Mouse (Mus musculus): Measurements from ENCODE around the gene Catip. TPM values are rescaled to one million over a fixed set of nuclear protein-coding genes. Genes with fewer than 3 reads are reported as not detected.
"Not testable (repeated sequence)": the region's sequence is repeated elsewhere in the genome, so short reads cannot be mapped to it uniquely, and the experiment has no call there.

The Catip gene
- polyA plus RNA-seq, 1 experiment from 2014 or later: 1.1 TPM

DNA sequence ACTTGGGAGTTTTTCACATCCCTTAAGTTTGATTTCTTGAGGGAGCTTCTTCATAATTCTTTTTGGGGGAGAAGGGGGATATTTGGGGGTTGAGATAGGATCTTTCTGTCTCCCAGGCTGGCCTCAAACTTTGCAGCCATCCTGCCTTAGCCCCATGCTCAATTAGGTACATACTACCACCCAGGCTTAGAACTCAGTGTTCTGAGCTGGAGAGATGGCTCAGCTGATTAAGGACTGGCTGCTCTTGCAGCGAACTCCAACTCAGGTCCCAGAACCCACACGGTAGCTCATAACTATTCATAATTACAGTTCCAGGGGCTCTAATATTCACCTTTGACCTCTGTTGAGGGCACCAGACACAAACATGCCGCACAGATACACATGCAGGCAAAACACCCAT, 27.3 kb upstream of the Catip start:
- no peak overlapping the region for H3K4me2 ChIP-seq
- peaks cover 38% of the 10 kb centered on the region for H3K4me1 ChIP-seq
- H3K9me3 ChIP-seq: no peaks in the 10 kb centered on the region
- H3K4me3 ChIP-seq: no peak overlapping the region
- no peak overlapping the region for H3K27ac ChIP-seq
- no peak overlapping the region for H3K9ac ChIP-seq
- no peak for ATAC-seq (ENCODE audit: borderline replicate concordance, extremely low read depth, low FRiP score, low TSS enrichment)
- no peaks in the 10 kb centered on the region for H3K36me3 ChIP-seq
- H3K27me3 ChIP-seq: no peaks in the 10 kb centered on the region
- 81% methylated on average over 3 of the region's 3 CpGs for WGBS

DNA sequence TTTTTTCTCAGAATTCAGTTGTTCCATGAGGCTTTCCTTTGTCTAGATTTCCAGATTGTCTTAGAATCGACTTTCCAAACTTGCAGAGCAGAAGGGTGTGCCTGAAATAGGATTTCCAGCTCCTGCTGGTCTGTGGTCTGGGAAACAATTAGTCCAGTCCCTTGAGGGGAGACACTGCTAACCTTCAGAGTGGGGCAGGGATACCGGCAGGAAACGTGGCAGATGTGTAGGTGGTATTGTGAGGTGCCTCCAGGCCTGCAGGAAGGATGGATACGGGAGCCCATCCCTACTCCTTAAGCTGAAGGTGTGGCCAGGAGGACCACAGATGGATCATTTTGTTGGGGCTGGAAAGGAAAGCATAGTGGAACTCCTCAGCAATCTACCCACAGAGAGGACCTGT, 26.9 kb upstream of the Catip start:
- H3K27ac ChIP-seq: no peak overlapping the region
- no peak overlapping the region for H3K9ac ChIP-seq
- no peak overlapping the region for H3K4me3 ChIP-seq
- WGBS: 61% methylated on average over 4 of the region's 4 CpGs
- peaks cover 34% of the 10 kb centered on the region for H3K4me1 ChIP-seq
- no peaks in the 10 kb centered on the region for H3K36me3 ChIP-seq
- ATAC-seq (ENCODE audit: borderline replicate concordance, extremely low read depth, low FRiP score, low TSS enrichment): no peak
- H3K9me3 ChIP-seq: no peaks in the 10 kb centered on the region
- H3K4me2 ChIP-seq: no peak overlapping the region
- no peaks in the 10 kb centered on the region for H3K27me3 ChIP-seq

DNA sequence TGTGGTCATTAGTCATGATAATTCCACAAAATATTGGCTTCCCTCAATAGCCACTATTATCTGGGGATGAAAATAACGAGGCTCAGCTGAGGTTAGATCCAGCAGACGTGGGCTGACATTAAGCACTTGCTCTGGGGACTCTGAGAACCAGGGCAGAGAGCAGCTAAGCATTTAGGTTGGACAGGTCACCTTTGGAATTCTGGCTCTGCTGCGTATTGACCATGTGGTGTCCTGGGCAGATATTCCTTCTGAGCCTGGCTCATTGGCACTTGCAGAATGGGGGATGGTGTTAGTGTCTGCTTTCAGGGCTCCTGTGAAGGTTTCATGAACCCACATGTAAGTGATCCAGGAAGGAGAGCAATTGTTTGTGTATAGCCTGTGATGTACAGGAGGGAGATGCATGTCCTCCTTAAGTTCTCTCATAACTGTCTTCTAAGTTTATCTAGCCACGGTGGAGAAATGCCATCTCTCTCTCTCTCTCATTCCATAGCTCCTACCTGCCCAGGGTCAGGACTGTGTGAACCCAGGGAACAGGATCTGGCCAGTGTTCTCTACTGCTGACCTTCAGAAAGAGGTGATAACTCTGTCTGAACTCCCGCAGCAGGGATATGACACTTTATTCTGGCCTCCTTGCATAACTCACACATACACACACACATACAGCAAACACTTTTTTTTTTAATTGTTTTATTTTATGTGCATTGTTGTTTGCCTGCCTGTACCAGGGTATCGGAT, 26.3 kb upstream of the Catip start:
- H3K9ac ChIP-seq: no peak overlapping the region
- peaks cover 31% of the 10 kb centered on the region for H3K4me1 ChIP-seq
- no peak for ATAC-seq (ENCODE audit: borderline replicate concordance, extremely low read depth, low FRiP score, low TSS enrichment)
- no peak overlapping the region for H3K4me2 ChIP-seq
- no peaks in the 10 kb centered on the region for H3K27me3 ChIP-seq
- no peaks in the 10 kb centered on the region for H3K9me3 ChIP-seq
- H3K27ac ChIP-seq: no peak overlapping the region
- WGBS: 75% methylated on average over 6 of the region's 6 CpGs
- H3K4me3 ChIP-seq: no peak overlapping the region
- no peaks in the 10 kb centered on the region for H3K36me3 ChIP-seq

DNA sequence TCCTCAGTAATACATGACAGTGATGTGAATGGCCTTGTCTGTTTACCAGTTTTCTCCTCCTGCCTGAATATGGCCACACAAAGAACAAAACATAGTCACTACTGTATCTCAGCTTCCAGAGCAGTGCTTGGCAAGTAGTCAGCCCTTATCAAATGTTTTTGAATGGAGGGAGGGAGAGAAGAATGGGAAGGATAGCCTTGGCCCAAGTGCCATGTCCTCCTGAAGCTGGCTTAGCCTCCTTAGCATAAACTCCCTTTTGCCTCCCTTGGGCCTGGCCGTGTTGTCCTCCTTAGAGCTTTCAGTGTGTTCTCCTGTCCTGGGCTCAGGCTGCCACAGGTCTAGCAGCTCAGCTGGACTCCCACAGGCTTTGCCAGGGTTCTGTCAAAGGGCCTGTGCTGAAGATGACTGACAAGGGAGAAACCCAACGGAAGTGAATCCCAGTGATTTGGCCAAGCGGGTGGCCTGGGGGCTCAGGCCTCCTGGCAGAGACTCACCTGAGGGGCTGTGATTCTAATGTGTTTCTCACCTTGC, 24.6 kb upstream of the Catip start:
- no peak overlapping the region for H3K9ac ChIP-seq
- no peak overlapping the region for H3K4me3 ChIP-seq
- ATAC-seq (ENCODE audit: borderline replicate concordance, extremely low read depth, low FRiP score, low TSS enrichment): no peak
- no peaks in the 10 kb centered on the region for H3K27me3 ChIP-seq
- H3K9me3 ChIP-seq: no peaks in the 10 kb centered on the region
- no peak overlapping the region for H3K27ac ChIP-seq
- peaks cover 14% of the 10 kb centered on the region for H3K4me1 ChIP-seq
- no peaks in the 10 kb centered on the region for H3K36me3 ChIP-seq
- 70% methylated on average over 3 of the region's 3 CpGs for WGBS
- H3K4me2 ChIP-seq: no peak overlapping the region

DNA sequence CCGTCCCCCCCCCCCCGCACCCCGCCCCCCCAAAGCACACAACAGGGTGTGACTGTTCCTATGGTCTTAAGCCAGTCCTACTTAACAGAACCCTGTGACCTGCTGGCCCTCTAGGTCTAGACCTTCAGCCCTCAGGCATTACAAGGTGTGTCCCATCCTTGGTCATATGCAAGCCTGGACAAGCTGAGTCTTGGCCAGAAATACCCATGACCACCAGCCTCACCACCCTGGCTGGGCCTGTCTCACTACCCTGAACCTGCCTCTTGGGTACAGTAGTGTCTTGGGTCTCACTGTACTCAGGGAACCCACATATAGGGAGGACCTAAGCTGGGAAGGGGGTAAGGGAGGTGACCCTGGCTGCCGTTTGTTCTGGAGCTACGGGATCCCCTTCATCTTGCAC, 23.9 kb upstream of the Catip start:
- H3K9ac ChIP-seq: no peak overlapping the region
- no peak overlapping the region for H3K27ac ChIP-seq
- H3K4me3 ChIP-seq: no peak overlapping the region
- peaks cover 11% of the 10 kb centered on the region for H3K4me1 ChIP-seq
- no peaks in the 10 kb centered on the region for H3K9me3 ChIP-seq
- no peaks in the 10 kb centered on the region for H3K36me3 ChIP-seq
- no peak overlapping the region for H3K4me2 ChIP-seq
- WGBS: 79% methylated on average over 5 of the region's 5 CpGs
- no peak for ATAC-seq (ENCODE audit: borderline replicate concordance, extremely low read depth, low FRiP score, low TSS enrichment)
- H3K27me3 ChIP-seq: no peaks in the 10 kb centered on the region

DNA sequence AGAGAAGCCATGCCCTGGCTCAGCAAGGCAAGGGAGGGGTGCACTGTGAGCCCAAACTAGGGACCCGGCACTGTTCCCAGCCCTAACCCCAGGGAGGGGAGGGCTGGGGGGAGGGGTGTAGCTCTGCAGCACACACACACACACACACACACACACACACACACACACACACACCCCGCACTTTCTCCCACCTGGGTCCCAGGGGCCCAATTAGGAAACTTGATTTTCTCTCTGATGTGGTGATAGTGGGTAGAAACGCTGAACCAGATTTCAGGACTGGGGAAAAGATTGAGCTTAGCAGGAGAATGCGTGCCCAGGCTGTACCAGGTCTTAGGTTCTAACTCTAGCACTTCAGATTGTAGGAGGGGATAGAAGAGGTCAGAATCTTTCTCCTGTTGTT, 23.3 kb upstream of the Catip start:
- WGBS: 79% methylated on average over 4 of the region's 4 CpGs
- no peak overlapping the region for H3K4me2 ChIP-seq
- H3K4me1 ChIP-seq: peaks cover 5% of the 10 kb centered on the region; the same call in 1 of the 2 replicates
- ATAC-seq (ENCODE audit: borderline replicate concordance, extremely low read depth, low FRiP score, low TSS enrichment): no peak
- no peaks in the 10 kb centered on the region for H3K9me3 ChIP-seq
- no peaks in the 10 kb centered on the region for H3K36me3 ChIP-seq
- H3K9ac ChIP-seq: no peak overlapping the region
- H3K27ac ChIP-seq: no peak overlapping the region
- no peaks in the 10 kb centered on the region for H3K27me3 ChIP-seq
- no peak overlapping the region for H3K4me3 ChIP-seq

DNA sequence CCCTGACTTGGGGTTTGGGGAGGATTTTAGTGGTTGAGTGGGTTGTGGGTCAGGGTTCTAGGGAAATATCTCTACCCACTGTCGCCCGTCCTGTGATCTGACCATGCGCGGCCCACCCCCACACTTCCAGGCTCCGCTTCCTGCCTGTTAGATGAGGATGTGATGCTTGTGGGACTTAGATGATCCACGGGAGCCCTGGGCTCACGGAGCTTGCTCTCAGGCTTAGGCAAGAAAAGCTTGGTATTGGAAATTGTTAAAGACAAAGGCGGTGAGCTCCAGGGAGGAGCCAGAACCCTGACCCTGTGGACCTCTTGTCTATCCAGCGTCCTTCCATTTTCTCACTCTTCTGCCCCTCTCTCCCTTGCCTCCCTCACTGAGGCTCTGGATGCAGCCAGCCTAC, 22.0 kb upstream of the Catip start:
- no peak overlapping the region for H3K27ac ChIP-seq
- no peaks in the 10 kb centered on the region for H3K27me3 ChIP-seq
- no peak overlapping the region for H3K4me2 ChIP-seq
- no peak overlapping the region for H3K9ac ChIP-seq
- no peak overlapping the region for H3K4me3 ChIP-seq
- no peak for ATAC-seq (ENCODE audit: borderline replicate concordance, extremely low read depth, low FRiP score, low TSS enrichment)
- H3K4me1 ChIP-seq: no peaks in the 10 kb centered on the region
- no peaks in the 10 kb centered on the region for H3K36me3 ChIP-seq
- H3K9me3 ChIP-seq: no peaks in the 10 kb centered on the region
- 82% methylated on average over 9 of the region's 9 CpGs for WGBS

DNA sequence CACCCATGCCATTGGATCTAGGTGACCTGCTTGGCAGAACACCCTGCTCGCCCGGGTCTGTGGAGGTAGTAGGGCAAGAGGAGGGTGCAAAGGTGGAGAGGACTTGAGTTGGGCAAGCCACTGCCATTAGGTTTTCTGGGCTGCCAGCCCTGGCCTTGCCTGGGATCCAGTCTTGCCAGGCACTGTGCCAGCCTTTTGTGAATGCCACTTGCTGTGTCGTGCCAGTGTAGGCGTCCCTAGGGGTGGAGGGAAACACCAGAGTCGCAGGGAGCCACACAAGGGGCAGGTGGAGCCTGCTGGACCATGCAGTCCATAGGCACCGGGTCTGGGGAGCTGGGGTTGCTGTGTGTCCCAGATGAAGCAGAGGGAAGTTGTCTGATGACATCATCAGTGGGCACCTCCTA, 21.5 kb upstream of the Catip start:
- Histone ChIP-seq H3K4me1 (no peaks in the 10 kb centered on the region), H3K27ac (no peak overlapping the region), H3K27me3 (no peaks in the 10 kb centered on the region), H3K9ac (no peak overlapping the region), H3K4me2 (no peak overlapping the region), H3K4me3 (no peak overlapping the region), H3K36me3 (no peaks in the 10 kb centered on the region), H3K9me3 (no peaks in the 10 kb centered on the region)
- ATAC-seq (ENCODE audit: borderline replicate concordance, extremely low read depth, low FRiP score, low TSS enrichment): no peak
- 88% methylated on average over 6 of the region's 6 CpGs for WGBS

DNA sequence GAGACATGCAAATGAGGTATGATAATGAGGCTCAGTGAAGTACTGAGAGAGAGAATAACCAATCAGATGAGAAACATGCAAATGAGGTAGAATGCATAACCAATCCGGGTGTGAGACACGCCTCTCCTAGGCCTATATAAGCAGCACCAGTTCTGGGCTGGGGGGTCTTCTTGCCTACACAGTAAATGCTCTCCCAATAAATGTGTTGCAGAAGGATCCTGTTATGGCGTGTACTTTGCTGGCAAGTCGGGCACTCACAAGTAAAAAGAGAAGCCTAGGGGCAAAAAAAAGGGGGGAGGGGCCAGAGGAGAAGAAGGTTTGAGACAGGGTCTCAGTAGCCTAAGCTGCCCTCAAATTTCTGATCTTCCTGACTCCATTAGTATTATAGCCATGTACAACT, 20.9 kb upstream of the Catip start:
- ATAC-seq (ENCODE audit: borderline replicate concordance, extremely low read depth, low FRiP score, low TSS enrichment); H3K9ac ChIP-seq; H3K4me2 ChIP-seq; H3K4me1 ChIP-seq; H3K27ac ChIP-seq; H3K4me3 ChIP-seq; H3K9me3 ChIP-seq; H3K36me3 ChIP-seq; H3K27me3 ChIP-seq: not testable (repeated sequence)
- 88% methylated on average over 4 of the region's 4 CpGs for WGBS

DNA sequence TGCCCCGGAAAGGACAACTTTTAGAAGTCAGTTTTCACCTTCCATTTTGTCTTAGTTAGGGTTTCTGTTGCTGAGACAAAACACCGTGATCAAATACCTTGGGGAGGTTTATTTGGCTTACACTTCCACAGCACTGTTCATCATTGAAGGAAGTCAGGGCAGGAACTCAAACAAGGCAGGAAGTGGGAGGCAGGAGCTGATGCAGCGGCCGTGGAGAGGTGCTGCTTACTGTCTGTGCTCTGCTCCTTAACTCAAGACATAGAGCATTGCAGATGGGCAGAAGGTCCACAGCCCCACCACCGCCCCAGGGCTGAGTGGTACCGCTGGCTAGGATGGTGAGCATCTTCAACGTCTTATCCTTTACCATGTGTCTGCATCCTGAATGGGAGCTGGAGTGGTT, 20.0 kb upstream of the Catip start:
- Histone ChIP-seq H3K4me1 (no peaks in the 10 kb centered on the region), H3K4me2 (no peak overlapping the region), H3K9ac (no peak overlapping the region), H3K27ac (no peak overlapping the region), H3K4me3 (no peak overlapping the region), H3K27me3 (no peaks in the 10 kb centered on the region), H3K36me3 (no peaks in the 10 kb centered on the region), H3K9me3 (no peaks in the 10 kb centered on the region)
- ATAC-seq (ENCODE audit: borderline replicate concordance, extremely low read depth, low FRiP score, low TSS enrichment): no peak
- 71% methylated on average over 7 of the region's 7 CpGs for whole genome bisulfite sequencing

DNA sequence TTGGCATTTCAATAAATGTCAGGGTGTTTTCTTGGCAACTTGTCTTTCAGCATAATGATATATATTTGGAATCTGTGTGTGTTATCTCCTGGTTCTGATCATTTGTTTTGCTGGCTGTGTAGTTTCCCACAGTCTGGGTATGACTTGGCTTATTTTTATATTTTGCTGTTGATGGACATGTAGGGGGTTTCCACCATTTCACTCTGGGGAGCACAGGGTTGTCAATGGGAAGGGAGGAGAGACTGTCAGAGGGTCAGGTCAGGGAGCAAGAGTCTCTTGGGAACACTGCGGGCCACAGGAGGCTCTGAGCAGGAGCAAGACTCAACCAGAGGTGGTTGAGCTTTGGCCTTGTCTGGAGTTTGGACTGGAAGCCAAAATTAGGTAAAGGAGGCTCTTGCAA, 19.6 kb upstream of the Catip start:
- H3K9me3 ChIP-seq: no peaks in the 10 kb centered on the region
- ATAC-seq (ENCODE audit: borderline replicate concordance, extremely low read depth, low FRiP score, low TSS enrichment): no peak
- H3K9ac ChIP-seq: no peak overlapping the region
- no peaks in the 10 kb centered on the region for H3K4me1 ChIP-seq
- H3K27me3 ChIP-seq: no peaks in the 10 kb centered on the region
- no peak overlapping the region for H3K27ac ChIP-seq
- WGBS: 95% methylated on average over 1 of the region's 1 CpGs
- H3K4me2 ChIP-seq: no peak overlapping the region
- no peaks in the 10 kb centered on the region for H3K36me3 ChIP-seq
- H3K4me3 ChIP-seq: no peak overlapping the region

DNA sequence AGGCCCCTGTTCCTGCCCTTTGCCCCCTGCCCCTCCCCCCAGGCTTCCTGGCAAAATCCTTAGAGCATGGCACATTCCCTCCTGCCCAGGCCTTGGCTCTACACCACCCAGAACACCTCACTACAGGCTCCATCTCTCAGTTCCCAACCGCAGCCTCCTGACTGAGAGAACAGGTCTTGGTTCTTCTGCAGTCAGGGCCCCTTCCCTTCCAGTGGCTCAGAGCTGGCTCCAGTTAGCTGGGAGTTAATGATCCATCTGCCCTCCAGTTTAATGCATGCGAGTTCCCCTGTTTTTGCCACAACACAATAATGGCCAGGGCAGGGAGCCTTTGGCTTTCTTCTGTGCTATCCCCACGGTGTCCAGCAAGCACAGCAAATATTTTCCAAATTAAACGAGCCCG, 18.7 kb upstream of the Catip start:
- no peaks in the 10 kb centered on the region for H3K27me3 ChIP-seq
- no peak for ATAC-seq (ENCODE audit: borderline replicate concordance, extremely low read depth, low FRiP score, low TSS enrichment)
- no peak overlapping the region for H3K27ac ChIP-seq
- no peaks in the 10 kb centered on the region for H3K36me3 ChIP-seq
- no peaks in the 10 kb centered on the region for H3K4me1 ChIP-seq
- no peaks in the 10 kb centered on the region for H3K9me3 ChIP-seq
- no peak overlapping the region for H3K9ac ChIP-seq
- 74% methylated on average over 5 of the region's 5 CpGs for WGBS
- no peak overlapping the region for H3K4me3 ChIP-seq
- no peak overlapping the region for H3K4me2 ChIP-seq

Measured in lung, embryonic 15.5 days (tissue).